Mouse (Mus musculus): ENCODE measurements around the gene Kalrn. TPM values are rescaled to one million over a fixed set of nuclear protein-coding genes. Genes with fewer than 3 reads are reported as not detected.

Kalrn gene
- polyA plus RNA-seq, 1 experiment from 2014 or later = 43.9 TPM

GRCm38 (mm10) chr16:33954793-33955192, 618.5 kb downstream of the Kalrn start:
- no peaks in the 10 kb centered on the region for H3K9me3 ChIP-seq (ENCODE audit: control insufficient read depth, low read length)
- H3K9ac ChIP-seq (replicated peaks; ENCODE audit: low read depth, low read length) = no peak overlapping the region
- no peaks in the 10 kb centered on the region for H3K4me1 ChIP-seq (replicated peaks; ENCODE audit: control insufficient read depth, insufficient read depth, low read length)
- 97% methylated on average over 1 of the region's 1 CpGs for WGBS
- H3K4me3 ChIP-seq (replicated peaks; ENCODE audit: low read length) = no peak overlapping the region
- H3K27me3 ChIP-seq (replicated peaks; ENCODE audit: control insufficient read depth, insufficient read depth, low read length) = no peaks in the 10 kb centered on the region
- H3K4me2 ChIP-seq (ENCODE audit: low read length) = no peak overlapping the region
- no peak for ATAC-seq
- peaks cover 29% of the 10 kb centered on the region for H3K36me3 ChIP-seq (ENCODE audit: control insufficient read depth, insufficient read depth)
- no peak overlapping the region for H3K27ac ChIP-seq (ENCODE audit: low read length)

GRCm38 (mm10) chr16:33953008-33953407, 620.3 kb downstream of the Kalrn start:
- Histone ChIP-seq H3K27ac (ENCODE audit: low read length) (no peak overlapping the region), H3K9ac (replicated peaks; ENCODE audit: low read depth, low read length) (no peak overlapping the region), H3K4me1 (replicated peaks; ENCODE audit: control insufficient read depth, insufficient read depth, low read length) (no peaks in the 10 kb centered on the region), H3K4me2 (ENCODE audit: low read length) (no peak overlapping the region), H3K36me3 (ENCODE audit: control insufficient read depth, insufficient read depth) (peaks cover 29% of the 10 kb centered on the region), H3K27me3 (replicated peaks; ENCODE audit: control insufficient read depth, insufficient read depth, low read length) (no peaks in the 10 kb centered on the region), H3K9me3 (ENCODE audit: control insufficient read depth, low read length) (no peaks in the 10 kb centered on the region), H3K4me3 (replicated peaks; ENCODE audit: low read length) (no peak overlapping the region)
- no peak for ATAC-seq
- WGBS = 93% methylated on average over 4 of the region's 4 CpGs

GRCm38 (mm10) chr16:33950830-33951229, 622.5 kb downstream of the Kalrn start:
- no peaks in the 10 kb centered on the region for H3K9me3 ChIP-seq (ENCODE audit: control insufficient read depth, low read length)
- H3K4me2 ChIP-seq (ENCODE audit: low read length) = no peak overlapping the region
- 35% methylated on average over 4 of the region's 4 CpGs for WGBS
- H3K9ac ChIP-seq (replicated peaks; ENCODE audit: low read depth, low read length) = no peak overlapping the region
- no peak overlapping the region for H3K4me3 ChIP-seq (replicated peaks; ENCODE audit: low read length)
- peak; percentile 71 for ATAC-seq
- H3K36me3 ChIP-seq (ENCODE audit: control insufficient read depth, insufficient read depth) = peaks cover 19% of the 10 kb centered on the region
- no peaks in the 10 kb centered on the region for H3K27me3 ChIP-seq (replicated peaks; ENCODE audit: control insufficient read depth, insufficient read depth, low read length)
- no peak overlapping the region for H3K27ac ChIP-seq (ENCODE audit: low read length)
- no peaks in the 10 kb centered on the region for H3K4me1 ChIP-seq (replicated peaks; ENCODE audit: control insufficient read depth, insufficient read depth, low read length)

GRCm38 (mm10) chr16:33950386-33950785, 622.9 kb downstream of the Kalrn start:
- no peak for ATAC-seq
- Histone ChIP-seq H3K4me1 (replicated peaks; ENCODE audit: control insufficient read depth, insufficient read depth, low read length) (no peaks in the 10 kb centered on the region), H3K27me3 (replicated peaks; ENCODE audit: control insufficient read depth, insufficient read depth, low read length) (no peaks in the 10 kb centered on the region), H3K9ac (replicated peaks; ENCODE audit: low read depth, low read length) (no peak overlapping the region), H3K9me3 (ENCODE audit: control insufficient read depth, low read length) (no peaks in the 10 kb centered on the region), H3K4me2 (ENCODE audit: low read length) (no peak overlapping the region), H3K36me3 (ENCODE audit: control insufficient read depth, insufficient read depth) (peaks cover 15% of the 10 kb centered on the region), H3K4me3 (replicated peaks; ENCODE audit: low read length) (no peak overlapping the region), H3K27ac (ENCODE audit: low read length) (no peak overlapping the region)
- WGBS = 77% methylated on average over 6 of the region's 6 CpGs

GRCm38 (mm10) chr16:33947664-33948571, 625.4 kb downstream of the Kalrn start:
- ATAC-seq = no peak
- H3K4me2 ChIP-seq (ENCODE audit: low read length) = no peak overlapping the region
- WGBS = 73% methylated on average over 17 of the region's 17 CpGs
- H3K9ac ChIP-seq (replicated peaks; ENCODE audit: low read depth, low read length) = no peak overlapping the region
- no peaks in the 10 kb centered on the region for H3K27me3 ChIP-seq (replicated peaks; ENCODE audit: control insufficient read depth, insufficient read depth, low read length)
- H3K36me3 ChIP-seq (ENCODE audit: control insufficient read depth, insufficient read depth) = no peaks in the 10 kb centered on the region
- H3K9me3 ChIP-seq (ENCODE audit: control insufficient read depth, low read length) = no peaks in the 10 kb centered on the region
- H3K4me3 ChIP-seq (replicated peaks; ENCODE audit: low read length) = no peak overlapping the region
- no peaks in the 10 kb centered on the region for H3K4me1 ChIP-seq (replicated peaks; ENCODE audit: control insufficient read depth, insufficient read depth, low read length)
- H3K27ac ChIP-seq (ENCODE audit: low read length) = no peak overlapping the region

- Histone ChIP-seq H3K4me1 (replicated peaks; ENCODE audit: control insufficient read depth, insufficient read depth, low read length) (peaks cover 8% of the 10 kb centered on the region), H3K27ac (ENCODE audit: low read length) (no peak overlapping the region), H3K9me3 (ENCODE audit: control insufficient read depth, low read length) (no peaks in the 10 kb centered on the region), H3K36me3 (ENCODE audit: control insufficient read depth, insufficient read depth) (no peaks in the 10 kb centered on the region), H3K4me3 (replicated peaks; ENCODE audit: low read length) (no peak overlapping the region), H3K4me2 (ENCODE audit: low read length) (no peak overlapping the region), H3K27me3 (replicated peaks; ENCODE audit: control insufficient read depth, insufficient read depth, low read length) (no peaks in the 10 kb centered on the region), H3K9ac (replicated peaks; ENCODE audit: low read depth, low read length) (no peak overlapping the region)
- WGBS = 73% methylated on average over 7 of the region's 7 CpGs
- no peak for ATAC-seq
These were observed 627.3 kb downstream of the Kalrn start for GRCm38 (mm10) chr16:33946021-33946420.

- ATAC-seq = no peak
- Histone ChIP-seq H3K4me2 (ENCODE audit: low read length) (no peak overlapping the region), H3K9me3 (ENCODE audit: control insufficient read depth, low read length) (no peaks in the 10 kb centered on the region), H3K9ac (replicated peaks; ENCODE audit: low read depth, low read length) (no peak overlapping the region), H3K36me3 (ENCODE audit: control insufficient read depth, insufficient read depth) (no peaks in the 10 kb centered on the region), H3K4me1 (replicated peaks; ENCODE audit: control insufficient read depth, insufficient read depth, low read length) (peaks cover 12% of the 10 kb centered on the region), H3K27me3 (replicated peaks; ENCODE audit: control insufficient read depth, insufficient read depth, low read length) (no peaks in the 10 kb centered on the region), H3K27ac (ENCODE audit: low read length) (no peak overlapping the region), H3K4me3 (replicated peaks; ENCODE audit: low read length) (no peak overlapping the region)
- whole genome bisulfite sequencing = 69% methylated on average over 6 of the region's 6 CpGs
These were observed 628.6 kb downstream of the Kalrn start for GRCm38 (mm10) chr16:33944772-33945171.

- H3K27ac ChIP-seq (ENCODE audit: low read length) = no peak overlapping the region
- no peak overlapping the region for H3K4me2 ChIP-seq (ENCODE audit: low read length)
- H3K9me3 ChIP-seq (ENCODE audit: control insufficient read depth, low read length) = no peaks in the 10 kb centered on the region
- H3K27me3 ChIP-seq (replicated peaks; ENCODE audit: control insufficient read depth, insufficient read depth, low read length) = no peaks in the 10 kb centered on the region
- peaks cover 12% of the 10 kb centered on the region for H3K4me1 ChIP-seq (replicated peaks; ENCODE audit: control insufficient read depth, insufficient read depth, low read length)
- no peak overlapping the region for H3K4me3 ChIP-seq (replicated peaks; ENCODE audit: low read length)
- WGBS = 78% methylated on average over 4 of the region's 4 CpGs
- H3K36me3 ChIP-seq (ENCODE audit: control insufficient read depth, insufficient read depth) = no peaks in the 10 kb centered on the region
- no peak overlapping the region for H3K9ac ChIP-seq (replicated peaks; ENCODE audit: low read depth, low read length)
- ATAC-seq = no peak
These were observed 629.2 kb downstream of the Kalrn start for GRCm38 (mm10) chr16:33944126-33944525.

- Histone ChIP-seq H3K9ac (replicated peaks; ENCODE audit: low read depth, low read length) (no peak overlapping the region), H3K4me2 (ENCODE audit: low read length) (no peak overlapping the region), H3K36me3 (ENCODE audit: control insufficient read depth, insufficient read depth) (no peaks in the 10 kb centered on the region), H3K4me1 (replicated peaks; ENCODE audit: control insufficient read depth, insufficient read depth, low read length) (peaks cover 12% of the 10 kb centered on the region), H3K27ac (ENCODE audit: low read length) (no peak overlapping the region), H3K4me3 (replicated peaks; ENCODE audit: low read length) (no peak overlapping the region), H3K27me3 (replicated peaks; ENCODE audit: control insufficient read depth, insufficient read depth, low read length) (no peaks in the 10 kb centered on the region), H3K9me3 (ENCODE audit: control insufficient read depth, low read length) (no peaks in the 10 kb centered on the region)
- 96% methylated on average over 6 of the region's 6 CpGs for WGBS
- ATAC-seq = no peak
These were observed 629.9 kb downstream of the Kalrn start for GRCm38 (mm10) chr16:33943388-33943787.
